In genomic region chr2:27473061-27473765, GRCm38 (mm10) we compare ENCODE assay signal across 8 mouse cellular contexts. TPM values are rescaled to one million over a fixed set of nuclear protein-coding genes. Genes with fewer than 3 reads are reported as not detected.
DNase-seq lines count a peak whose midpoint lies in the region; ATAC-seq and TF ChIP-seq lines count a peak whose summit lies in the region.

No protein-coding gene starts in this region.

- DNase-seq in liver, adult 2 months (ENCODE audit: extremely low read depth, low read depth, low spot score): no peak
- DNase-seq in liver: no peak
- DNase-seq in forebrain, embryonic 10.5 days (ENCODE audit: extremely low spot score, low spot score): no peak
- peak; percentile 40 for DNase-seq in stomach, postnatal 0 days (ENCODE audit: low spot score)
- DNase-seq in left cerebral cortex, adult 8-10 months (ENCODE audit: low spot score in 2 of 2): no peak
- DNase-seq in gastrocnemius, postnatal 10 days: no peak

- ATAC-seq in limb, embryonic 13.5 days (ENCODE audit: low FRiP score, low read depth): no peak
- no peak for ATAC-seq in stomach, postnatal 0 days (ENCODE audit: low FRiP score, low TSS enrichment)
- ATAC-seq in erythroid progenitor cell, adult 5-6 weeks (replicated peaks; ENCODE audit: low FRiP score, poor library complexity, severe bottlenecking): no peak

- H3K9me3 ChIP-seq in forebrain, embryonic 10.5 days: no peaks in the 10 kb centered on the region
- no peaks in the 10 kb centered on the region for H3K9me3 ChIP-seq in limb, embryonic 13.5 days
- H3K9me3 ChIP-seq in stomach, postnatal 0 days (ENCODE audit: control insufficient read depth, low read length): no peaks in the 10 kb centered on the region

- no peaks in the 10 kb centered on the region for H3K36me3 ChIP-seq in liver, adult 2 months (ENCODE audit: control insufficient read depth, insufficient read depth, low read length)
- H3K36me3 ChIP-seq in forebrain, embryonic 10.5 days (replicated peaks): peaks cover 57% of the 10 kb centered on the region
- peaks cover 40% of the 10 kb centered on the region for H3K36me3 ChIP-seq in limb, embryonic 13.5 days
- no peaks in the 10 kb centered on the region for H3K36me3 ChIP-seq in stomach, postnatal 0 days (ENCODE audit: control insufficient read depth, insufficient read depth, low read length)

- no peak for TF ChIP-seq POLR2A in liver, adult 2 months (IDR thresholded peaks at IDR 0.05; ENCODE audit: extremely low read depth, insufficient read depth, low read length)

- peaks cover 46% of the 10 kb centered on the region for H3K4me1 ChIP-seq in liver, adult 2 months (ENCODE audit: control insufficient read depth, insufficient read depth, low read length)
- peaks cover 71% of the 10 kb centered on the region for H3K4me1 ChIP-seq in forebrain, embryonic 10.5 days
- H3K4me1 ChIP-seq in limb, embryonic 13.5 days: peaks cover 65% of the 10 kb centered on the region
- peaks cover 15% of the 10 kb centered on the region for H3K4me1 ChIP-seq in stomach, postnatal 0 days (replicated peaks; ENCODE audit: control insufficient read depth, insufficient read depth)

- H3K27me3 ChIP-seq in liver, adult 2 months (ENCODE audit: control insufficient read depth, insufficient read depth, low read length): no peaks in the 10 kb centered on the region
- no peaks in the 10 kb centered on the region; the same call in 1 of the 2 replicates for H3K27me3 ChIP-seq in forebrain, embryonic 10.5 days (ENCODE audit: poor library complexity, severe bottlenecking)
- H3K27me3 ChIP-seq in limb, embryonic 13.5 days: no peaks in the 10 kb centered on the region
- no peaks in the 10 kb centered on the region for H3K27me3 ChIP-seq in stomach, postnatal 0 days (ENCODE audit: control insufficient read depth, insufficient read depth, low read length)

- peak overlapping the region; percentile 13 for H3K9ac ChIP-seq in liver, adult 2 months (ENCODE audit: low read depth, low read length)
- peak overlapping the region; percentile 98 for H3K9ac ChIP-seq in limb, embryonic 13.5 days
- H3K9ac ChIP-seq in stomach, postnatal 0 days (ENCODE audit: low read length): peak overlapping the region; percentile 94

- peak overlapping the region; percentile 94 for H3K4me2 ChIP-seq in limb, embryonic 13.5 days (replicated peaks)
- peak overlapping the region; percentile 81 for H3K4me2 ChIP-seq in stomach, postnatal 0 days (replicated peaks; ENCODE audit: low read depth)

- TF ChIP-seq EP300 in stomach, postnatal 0 days (optimal IDR thresholded peaks at IDR 0.05): no peak

- TF ChIP-seq CTCF in liver, adult 2 months (IDR thresholded peaks at IDR 0.05; ENCODE audit: low read depth, low read length): no peak
- TF ChIP-seq CTCF in stomach, postnatal 0 days (IDR thresholded peaks at IDR 0.05; ENCODE audit: low read depth): no peak

- H3K4me3 ChIP-seq in liver, adult 2 months (ENCODE audit: insufficient read depth, low read depth, low read length): no peak overlapping the region
- peak overlapping the region; percentile 99 for H3K4me3 ChIP-seq in forebrain, embryonic 10.5 days
- peak overlapping the region; percentile 99 for H3K4me3 ChIP-seq in limb, embryonic 13.5 days
- peak overlapping the region; percentile 95 for H3K4me3 ChIP-seq in stomach, postnatal 0 days (ENCODE audit: low read depth, low read length)

- peaks cover 61% of the 10 kb centered on the region for H3K79me2 ChIP-seq in liver, adult 2 months (ENCODE audit: control insufficient read depth, insufficient read depth, low read length)

- peak overlapping the region; percentile 28 for H3K27ac ChIP-seq in liver, adult 2 months (replicated peaks; ENCODE audit: insufficient read depth, low read depth, low read length)
- H3K27ac ChIP-seq in forebrain, embryonic 10.5 days: 0 out of 2 replicates have a peak overlapping the region, but pooled peaks have one; percentile 98
- H3K27ac ChIP-seq in limb, embryonic 13.5 days: no peak overlapping the region
- peak overlapping the region; percentile 49; the same call in 1 of the 2 replicates for H3K27ac ChIP-seq in stomach, postnatal 0 days (replicated peaks)

- WGBS in liver, adult 2 months: 37% methylated on average over 7 of the region's 7 CpGs
- WGBS in forebrain, embryonic 10.5 days: 81% methylated on average over 7 of the region's 7 CpGs
- WGBS in limb, embryonic 13.5 days: 63% methylated on average over 7 of the region's 7 CpGs
- WGBS in stomach, postnatal 0 days: 46% methylated on average over 7 of the region's 7 CpGs

RNA-seq across cellular contexts. Expression of gene Brd3os, which starts 31.1 kb away (rescaled TPM):
- 0.09 and 0.40 TPM in 2 replicates for total RNA-seq in liver, adult 2 months (2014; rRNA removed)
- polyA plus RNA-seq in liver, adult 2 months (2012; rRNA removed): 0.61 and 0.82 TPM in 2 replicates
- 10.2 and 11.0 TPM in 2 replicates for polyA plus RNA-seq in forebrain, embryonic 10.5 days (2016; fragmentation: Nextera tagmentation; extraction: Ambion mirVana)
- 14.8 and 15.5 TPM in 2 replicates for polyA plus RNA-seq in limb, embryonic 13.5 days (2015; fragmentation: Nextera tagmentation; extraction: Ambion mirVana)
- 2.8 and 3.4 TPM in 2 replicates for polyA plus RNA-seq in stomach, postnatal 0 days (2015; fragmentation: Nextera tagmentation; extraction: Ambion mirVana)
- total RNA-seq in left cerebral cortex, adult 8-10 months (2022): 10 to 100 TPM; 28.5 to 30.9 (median 28.8) TPM
- total RNA-seq in gastrocnemius, postnatal 10 days (2021): 1 to 10 TPM in 1 of 2 experiments, under 1 TPM in 1; 0.94 to 1.6 TPM
- not detected in 2 replicates for total RNA-seq in erythroid progenitor cell, adult 5-6 weeks (2015; ENCODE audit: low replicate concordance)
- total RNA-seq in erythroid progenitor cell, adult 5-6 weeks (2017; ENCODE audit: low replicate concordance): 1.2 TPM in 1 of 2 replicates, not detected in the other

RNA-seq across cellular contexts. Expression of gene Brd3, which starts 34.2 kb away (rescaled TPM):
- 5.8 and 7.9 TPM in 2 replicates for total RNA-seq in liver, adult 2 months (2014; rRNA removed)
- polyA plus RNA-seq in liver, adult 2 months (2012; rRNA removed): 14.8 and 17.2 TPM in 2 replicates
- polyA plus RNA-seq in forebrain, embryonic 10.5 days (2016; fragmentation: Nextera tagmentation; extraction: Ambion mirVana): 152 and 160 TPM in 2 replicates
- polyA plus RNA-seq in limb, embryonic 13.5 days (2015; fragmentation: Nextera tagmentation; extraction: Ambion mirVana): 141 and 169 TPM in 2 replicates
- 41.0 and 48.3 TPM in 2 replicates for polyA plus RNA-seq in stomach, postnatal 0 days (2015; fragmentation: Nextera tagmentation; extraction: Ambion mirVana)
- total RNA-seq in left cerebral cortex, adult 8-10 months (2022): 10 to 100 TPM; 37.6 to 44.5 (median 44.0) TPM
- total RNA-seq in gastrocnemius, postnatal 10 days (2021): 10 to 100 TPM; 52.3 to 53.6 TPM
- total RNA-seq in erythroid progenitor cell, adult 5-6 weeks (2015; ENCODE audit: low replicate concordance): 22.7 and 30.6 TPM in 2 replicates
- total RNA-seq in erythroid progenitor cell, adult 5-6 weeks (2017; ENCODE audit: low replicate concordance): 17.3 and 19.8 TPM in 2 replicates

RNA-seq across cellular contexts. Expression of gene Wdr5, which starts 41.7 kb away (rescaled TPM):
- 16.7 and 20.4 TPM in 2 replicates for total RNA-seq in liver, adult 2 months (2014; rRNA removed)
- 17.2 and 18.3 TPM in 2 replicates for polyA plus RNA-seq in liver, adult 2 months (2012; rRNA removed)
- polyA plus RNA-seq in forebrain, embryonic 10.5 days (2016; fragmentation: Nextera tagmentation; extraction: Ambion mirVana): 88.6 and 89.0 TPM in 2 replicates
- 62.5 and 63.6 TPM in 2 replicates for polyA plus RNA-seq in limb, embryonic 13.5 days (2015; fragmentation: Nextera tagmentation; extraction: Ambion mirVana)
- polyA plus RNA-seq in stomach, postnatal 0 days (2015; fragmentation: Nextera tagmentation; extraction: Ambion mirVana): 19.3 and 19.7 TPM in 2 replicates
- 10 to 100 TPM; 25.6 to 27.1 (median 26.0) TPM for total RNA-seq in left cerebral cortex, adult 8-10 months (2022)
- total RNA-seq in gastrocnemius, postnatal 10 days (2021): 10 to 100 TPM; 27.4 to 27.8 TPM
- total RNA-seq in erythroid progenitor cell, adult 5-6 weeks (2015; ENCODE audit: low replicate concordance): 14.4 and 18.9 TPM in 2 replicates
- total RNA-seq in erythroid progenitor cell, adult 5-6 weeks (2017; ENCODE audit: low replicate concordance): 13.6 and 28.5 TPM in 2 replicates

RNA-seq across cellular contexts. Expression of gene Vav2, which starts 46.4 kb away (rescaled TPM):
- total RNA-seq in liver, adult 2 months (2014; rRNA removed): 17.6 and 22.1 TPM in 2 replicates
- 25.1 and 26.0 TPM in 2 replicates for polyA plus RNA-seq in liver, adult 2 months (2012; rRNA removed)
- 11.5 and 11.8 TPM in 2 replicates for polyA plus RNA-seq in forebrain, embryonic 10.5 days (2016; fragmentation: Nextera tagmentation; extraction: Ambion mirVana)
- polyA plus RNA-seq in limb, embryonic 13.5 days (2015; fragmentation: Nextera tagmentation; extraction: Ambion mirVana): 4.9 and 5.7 TPM in 2 replicates
- polyA plus RNA-seq in stomach, postnatal 0 days (2015; fragmentation: Nextera tagmentation; extraction: Ambion mirVana): 2.7 and 2.9 TPM in 2 replicates
- total RNA-seq in left cerebral cortex, adult 8-10 months (2022): 10 to 100 TPM in 2 of 4 experiments, 1 to 10 TPM in 2; 9.1 to 11.0 (median 9.8) TPM
- total RNA-seq in gastrocnemius, postnatal 10 days (2021): 1 to 10 TPM; 5.6 to 8.9 TPM
- 1.7 and 3.6 TPM in 2 replicates for total RNA-seq in erythroid progenitor cell, adult 5-6 weeks (2015; ENCODE audit: low replicate concordance)
- 2.2 and 10.7 TPM in 2 replicates for total RNA-seq in erythroid progenitor cell, adult 5-6 weeks (2017; ENCODE audit: low replicate concordance)

Comparison
In these comparisons a context has a peak if more than half of its experiments do, and no peak if none do; other contexts are left out.
1. H3K9ac ChIP-seq: peak in every context shown above with its lines; median percentile 98 in limb, embryonic 13.5 days; 94 in stomach, postnatal 0 days; 13 in liver, adult 2 months.
2. RNA of gene Brd3os, which starts 31.1 kb away (total RNA-seq): 28.5 to 30.9 TPM in left cerebral cortex, adult 8-10 months; 0.94 to 1.6 TPM in gastrocnemius, postnatal 10 days, 0.09 to 0.40 TPM in liver, adult 2 months and 1.2 TPM in erythroid progenitor cell, adult 5-6 weeks; every median in the first group is over 10 times any median in the second.